Mouse (Mus musculus) cerebellum, adult 8-10 months (tissue): ENCODE data around the gene Polr2b.

Source experiments
- DNase-seq: peaks from one replicate; pipeline ENCODE4 v3.0.0; 2022

The Polr2b gene

DNA sequence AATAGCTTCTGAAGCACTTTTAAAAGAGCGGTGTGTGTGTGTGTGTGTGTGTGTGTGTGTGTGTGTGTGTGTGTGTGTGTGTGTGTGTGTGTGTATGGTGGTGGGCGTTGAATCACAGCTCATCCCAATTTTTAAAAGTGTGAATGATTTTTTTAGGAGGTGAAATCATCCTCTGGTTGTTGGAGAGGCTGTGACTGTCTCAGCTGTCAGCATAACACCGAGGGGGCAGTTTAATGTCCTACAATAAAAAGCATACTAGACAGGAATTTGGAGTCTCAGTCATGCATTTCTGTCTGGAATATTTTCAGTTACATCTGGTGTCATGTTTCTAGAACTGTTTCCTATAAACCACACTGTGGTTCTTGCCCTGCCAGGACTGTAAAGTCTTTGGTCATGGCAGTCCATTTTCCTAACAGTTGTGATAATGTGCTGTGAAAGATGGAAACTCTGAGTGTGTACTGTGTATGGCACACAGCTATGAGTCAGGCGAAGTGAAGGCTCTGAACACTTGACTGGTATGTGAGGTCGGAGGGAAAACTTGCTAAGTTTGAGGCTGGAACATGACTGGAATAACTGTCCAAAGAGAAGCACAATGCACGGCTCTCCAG lies 8.5 kb upstream of the Polr2b start:
- no peak for DNase-seq

DNA sequence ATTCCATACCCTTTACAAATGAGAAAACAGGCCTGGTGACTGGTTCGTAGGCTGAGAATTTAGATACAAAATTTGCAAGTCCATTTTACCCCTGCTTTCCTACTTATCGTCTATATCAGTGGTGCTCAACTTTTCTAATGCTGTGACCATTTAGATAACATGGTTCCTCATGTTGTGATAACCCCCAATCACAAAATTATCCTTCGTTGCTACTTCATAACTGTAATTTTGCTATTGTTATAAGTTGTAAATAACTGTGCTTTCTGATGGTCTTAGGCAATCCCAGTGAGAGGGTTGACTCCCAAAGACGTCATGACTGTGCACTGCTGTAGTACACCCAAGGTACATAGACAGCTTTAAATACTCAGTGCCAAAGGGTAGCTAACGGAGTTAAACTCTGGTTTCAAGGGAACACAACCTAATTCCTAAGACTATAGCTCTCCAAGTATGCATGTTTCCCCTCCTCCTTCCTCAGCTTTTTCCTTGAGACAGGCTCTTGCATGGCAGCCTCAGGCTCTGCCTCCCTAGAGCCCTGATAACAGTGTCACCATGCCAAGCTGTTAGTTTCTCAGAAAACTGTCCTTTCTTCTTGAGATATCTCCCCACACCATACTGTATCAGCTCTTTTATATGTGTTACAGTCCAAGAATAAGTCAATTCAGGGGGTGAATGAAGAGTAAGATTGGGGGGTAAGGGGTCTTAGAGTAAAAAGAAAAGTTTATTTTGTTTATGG lies 2.0 kb upstream of the Polr2b start:
- DNase-seq = no peak

DNA sequence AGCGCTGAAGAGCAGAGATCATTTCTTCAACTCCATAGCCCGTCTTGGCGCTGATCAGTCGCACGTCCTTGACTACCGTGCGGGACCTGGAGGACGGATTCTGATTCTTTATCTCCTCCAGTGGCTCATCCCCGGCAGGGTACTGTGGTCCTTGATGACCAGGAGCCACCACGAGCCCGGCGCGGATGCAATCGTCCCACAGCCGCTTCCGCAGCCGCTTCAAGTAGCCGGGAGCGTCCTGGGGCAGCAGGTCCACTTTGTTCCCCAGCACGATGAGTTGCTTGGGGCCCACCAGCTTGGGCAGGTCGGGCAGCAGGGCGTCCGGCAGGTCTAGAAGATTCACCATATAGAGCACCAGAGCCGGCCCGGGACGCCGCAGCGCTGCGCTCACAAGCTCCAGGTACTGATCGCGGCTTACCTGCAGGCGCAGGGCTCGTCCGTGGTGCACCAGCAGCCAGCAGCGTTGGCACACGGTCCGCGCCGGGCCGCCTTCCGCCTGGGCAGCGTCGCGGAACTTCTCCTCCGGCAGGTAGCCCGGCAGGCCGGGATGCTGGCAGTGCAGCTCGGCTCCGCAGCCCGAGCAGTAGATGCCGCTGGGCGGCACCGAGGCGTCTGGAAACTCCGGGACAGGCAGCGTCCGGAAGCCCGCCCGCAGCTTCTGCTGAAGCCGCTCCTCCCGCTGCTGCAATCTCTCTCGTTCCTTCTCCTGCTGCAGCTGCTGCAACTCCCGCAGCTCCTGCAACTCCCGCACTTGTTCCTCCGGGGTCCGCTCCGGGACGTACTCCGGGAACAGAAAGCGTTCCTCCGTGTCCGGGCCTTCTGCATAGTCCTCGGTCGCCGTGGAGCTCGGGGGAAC lies 668 bp upstream of the Polr2b start:
- peak; percentile 48 for DNase-seq

DNA sequence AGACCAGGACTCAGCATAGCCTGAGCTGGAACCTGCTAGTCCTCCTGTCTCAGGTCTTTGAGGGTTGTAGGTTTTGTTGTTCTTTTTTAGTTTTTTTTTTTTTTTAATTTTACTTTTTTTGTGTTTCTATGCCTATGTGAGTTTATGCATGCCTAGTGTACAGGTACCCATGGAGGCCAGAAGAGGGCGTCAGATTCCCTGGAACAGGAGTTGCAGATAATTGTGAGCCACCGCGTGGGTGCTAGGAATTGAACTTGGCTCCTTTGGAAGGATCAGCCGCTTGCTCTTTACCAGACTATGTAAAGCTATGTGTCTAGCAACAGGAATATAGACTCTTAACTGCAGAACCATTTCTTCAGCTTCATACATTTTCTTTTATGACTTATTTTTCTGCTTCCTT lies 4.3 kb downstream of the Polr2b start:
- DNase-seq = no peak

DNA sequence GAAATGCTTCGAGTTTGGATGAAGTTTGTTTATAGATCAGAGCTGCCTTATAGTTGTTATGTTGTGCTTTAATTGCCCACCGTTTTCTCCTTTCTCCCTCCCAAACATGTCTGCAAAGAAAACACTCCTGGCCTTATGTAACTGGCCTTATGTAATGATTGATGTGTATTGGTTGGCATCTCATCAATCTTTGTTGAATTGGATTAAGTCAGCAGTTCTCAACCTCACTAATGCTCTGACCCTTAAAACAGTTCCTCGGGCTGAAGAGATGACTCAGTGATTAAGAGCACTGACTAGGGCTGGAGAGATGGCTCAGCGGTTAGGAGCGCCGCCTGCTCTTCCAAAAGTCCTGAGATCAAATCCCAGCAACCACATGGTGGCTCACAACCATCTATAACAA lies 5.0 kb downstream of the Polr2b start:
- no peak for DNase-seq

DNA sequence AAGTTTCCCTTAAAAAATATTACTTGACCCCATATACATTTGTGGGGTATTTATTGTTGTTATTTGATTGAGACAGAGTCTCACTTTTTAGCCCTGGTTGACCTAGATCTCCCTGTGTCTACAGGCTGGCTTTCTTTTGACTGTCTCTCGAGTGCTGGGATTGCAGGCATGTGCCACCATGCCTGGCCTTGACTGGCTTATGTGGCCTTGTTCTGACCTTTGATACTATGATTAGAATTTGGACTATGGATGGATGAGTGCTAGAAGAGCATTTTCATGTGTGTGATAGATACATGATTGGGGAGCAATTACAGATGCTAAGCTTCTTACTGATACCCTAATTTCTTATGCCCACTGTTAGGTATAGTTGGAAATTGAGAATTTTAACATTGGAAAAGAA lies 15.0 kb downstream of the Polr2b start:
- DNase-seq = no peak

DNA sequence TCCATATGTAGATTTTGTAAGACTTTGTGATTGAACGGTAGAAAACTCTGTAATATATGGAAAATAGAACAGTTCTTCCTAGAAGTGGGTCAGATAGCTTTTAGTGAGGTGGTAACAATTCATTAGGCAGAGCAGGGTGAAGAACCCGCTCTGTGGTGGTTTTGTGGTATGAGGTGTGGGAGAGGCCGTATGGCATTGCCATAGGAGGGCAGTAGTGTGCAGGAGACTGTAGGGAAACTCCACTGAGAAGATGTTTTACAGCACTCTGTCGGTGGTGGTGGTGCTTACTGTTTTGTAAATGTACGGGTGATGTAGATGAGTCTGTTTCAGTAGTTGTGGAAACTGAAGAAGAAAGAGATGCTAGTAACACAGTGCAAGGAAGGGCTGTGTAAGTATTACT lies 20.2 kb downstream of the Polr2b start:
- no peak for DNase-seq

DNA sequence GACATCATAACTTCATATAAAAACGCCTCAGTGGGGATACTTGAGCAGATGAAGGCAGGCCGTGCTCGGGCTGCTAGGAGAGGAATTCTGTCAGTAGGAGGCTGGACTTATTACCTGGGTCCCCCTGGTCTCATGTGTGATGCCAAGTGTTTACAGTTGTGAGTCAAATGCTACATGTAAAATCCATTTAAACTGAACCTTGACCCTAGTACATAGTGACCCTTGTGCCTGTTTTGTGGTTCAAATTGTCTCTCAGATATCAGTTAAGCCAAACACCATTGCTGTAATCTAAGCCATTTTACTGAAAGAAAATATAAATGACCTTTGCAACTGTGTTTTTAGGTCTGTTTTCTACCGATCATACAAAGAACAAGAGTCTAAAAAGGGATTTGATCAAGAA lies 30.1 kb downstream of the Polr2b start:
- no peak for DNase-seq

DNA sequence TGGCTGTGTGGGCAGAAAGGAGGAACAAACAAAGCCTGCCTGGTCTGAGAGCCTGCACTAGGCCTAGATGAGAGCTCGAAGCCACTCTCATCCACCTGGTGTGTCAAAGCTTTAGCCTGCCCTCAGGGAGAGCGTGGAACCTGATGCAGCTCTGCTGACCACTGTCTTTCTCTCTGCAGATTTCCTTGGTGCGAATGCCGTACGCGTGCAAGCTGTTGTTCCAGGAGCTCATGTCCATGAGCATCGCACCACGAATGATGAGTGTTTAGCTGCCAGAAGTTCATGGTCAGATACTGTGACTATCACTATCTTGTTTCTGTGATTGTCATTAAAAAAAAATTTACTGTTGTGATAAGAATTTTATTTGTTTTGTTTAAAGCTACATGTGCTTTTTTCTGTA lies 39.0 kb downstream of the Polr2b start:
- no peak for DNase-seq

DNA sequence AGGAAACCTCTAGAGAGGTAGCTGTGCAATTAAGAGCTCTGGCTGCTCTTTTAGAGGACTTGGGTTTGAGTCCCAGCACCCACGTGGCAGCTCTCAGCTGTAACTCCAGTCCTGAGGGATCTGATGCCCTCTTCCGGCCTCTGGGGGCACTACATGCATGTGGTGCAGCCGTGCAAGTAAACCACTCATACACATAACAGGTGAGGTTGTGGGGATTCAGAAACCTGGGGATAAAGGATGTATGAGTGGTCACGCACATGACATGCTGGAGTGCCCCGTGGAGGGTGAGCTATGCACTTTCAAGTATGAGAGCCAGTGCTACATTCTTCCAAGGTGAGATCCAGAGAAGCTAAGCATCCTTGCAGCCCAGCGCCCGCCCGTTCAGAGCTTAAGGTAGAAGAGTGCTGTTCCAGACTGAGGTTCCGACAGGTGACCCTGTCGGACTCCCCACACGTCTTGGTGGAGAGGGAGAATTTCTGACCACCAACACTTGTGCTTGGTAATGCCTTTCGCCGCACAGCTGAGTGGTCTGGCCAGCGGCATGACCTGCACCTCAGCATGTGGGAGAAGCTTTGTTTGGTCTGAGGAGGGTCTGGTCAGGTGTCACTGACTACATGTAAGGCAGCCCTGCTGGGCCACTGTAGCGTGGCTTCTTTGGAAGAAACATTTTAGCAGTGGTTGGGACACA lies 40.2 kb downstream of the Polr2b start:
- no peak for DNase-seq

DNA sequence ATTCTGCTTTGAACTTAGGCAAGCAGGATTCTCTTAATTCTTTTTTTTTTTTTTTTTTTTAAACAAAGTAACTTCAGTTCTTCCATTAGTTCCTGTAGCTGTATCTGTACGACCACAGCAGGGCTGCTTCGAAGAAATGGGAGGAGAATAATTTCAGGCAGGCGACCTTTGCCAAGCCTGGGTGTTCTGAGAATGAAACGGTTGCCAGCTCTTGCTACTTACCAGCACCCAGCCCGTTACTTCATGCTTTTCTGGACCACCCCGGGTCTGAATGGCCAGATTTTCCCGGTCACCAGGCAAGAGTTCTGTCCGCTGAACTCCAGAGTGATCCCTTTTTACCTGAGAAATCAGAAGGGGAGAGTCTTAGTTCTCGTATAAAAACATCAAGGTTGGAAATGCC lies 41.7 kb downstream of the Polr2b start:
- no peak for DNase-seq

DNA sequence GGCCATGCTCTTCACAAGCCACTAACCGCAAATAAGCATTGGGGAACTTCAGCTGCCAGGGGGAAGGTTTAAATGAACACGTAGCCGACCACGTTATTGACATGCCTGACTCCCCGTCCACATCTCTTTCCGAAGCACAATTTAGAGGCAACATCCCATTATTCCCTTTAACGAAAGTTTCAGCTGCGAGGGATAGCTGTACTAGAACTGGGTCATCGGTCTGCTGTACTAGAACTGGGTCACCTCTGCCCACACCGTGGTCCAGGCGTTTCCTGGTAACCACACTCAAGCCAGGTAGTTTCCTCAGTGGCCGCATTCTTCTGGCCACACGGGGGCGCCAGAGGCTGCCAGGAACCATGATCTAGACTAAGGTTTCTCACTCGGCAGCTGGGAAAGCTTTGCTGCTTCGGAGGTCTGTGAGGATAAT lies 44.4 kb downstream of the Polr2b start:
- DNase-seq = peak; percentile 72

DNA sequence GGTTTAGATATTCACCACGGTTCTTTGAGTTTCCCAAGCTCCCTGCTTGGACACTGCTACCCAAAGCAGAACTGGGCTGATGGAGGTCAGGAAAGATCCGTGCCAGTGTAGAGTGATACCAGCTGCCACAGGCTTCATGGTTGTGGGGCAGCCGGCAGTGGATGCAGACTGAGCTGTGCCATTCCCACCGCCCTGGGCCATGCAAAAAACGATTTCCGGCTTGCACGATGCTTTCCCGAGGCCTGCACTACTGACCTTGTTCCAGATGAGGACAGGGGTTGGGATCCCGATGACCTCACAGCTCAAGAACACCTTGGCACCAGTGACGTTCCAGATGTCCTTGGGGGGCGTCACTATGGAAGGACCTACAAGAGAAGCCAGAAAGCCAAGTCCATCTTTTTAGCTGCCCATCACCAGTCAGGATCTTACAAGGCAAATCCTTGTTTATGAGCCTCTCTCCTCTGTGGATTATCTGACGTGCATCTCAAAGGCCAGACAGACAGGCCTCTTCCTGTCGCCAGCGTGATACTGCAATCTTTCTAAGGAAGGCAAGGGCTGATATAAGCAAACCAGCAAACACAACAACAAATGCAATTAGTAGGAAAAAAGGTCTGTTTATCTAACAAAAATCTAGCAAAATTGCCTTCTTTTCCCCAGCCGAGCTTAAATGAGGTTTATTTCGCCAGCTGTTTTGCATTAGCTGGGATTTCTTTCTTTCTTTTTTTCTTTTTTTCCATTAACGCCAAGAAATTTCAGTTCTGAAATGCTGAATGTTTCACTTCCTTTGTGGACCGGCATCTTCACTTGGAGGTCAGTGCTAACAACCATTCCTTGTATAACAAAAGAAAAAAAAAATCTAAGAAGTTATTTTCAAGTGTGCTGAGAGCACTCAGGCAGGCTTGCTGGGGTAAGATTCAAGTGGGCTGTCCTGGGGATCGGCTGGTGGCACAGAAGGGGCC lies 45.6 kb downstream of the Polr2b start:
- no peak for DNase-seq

DNA sequence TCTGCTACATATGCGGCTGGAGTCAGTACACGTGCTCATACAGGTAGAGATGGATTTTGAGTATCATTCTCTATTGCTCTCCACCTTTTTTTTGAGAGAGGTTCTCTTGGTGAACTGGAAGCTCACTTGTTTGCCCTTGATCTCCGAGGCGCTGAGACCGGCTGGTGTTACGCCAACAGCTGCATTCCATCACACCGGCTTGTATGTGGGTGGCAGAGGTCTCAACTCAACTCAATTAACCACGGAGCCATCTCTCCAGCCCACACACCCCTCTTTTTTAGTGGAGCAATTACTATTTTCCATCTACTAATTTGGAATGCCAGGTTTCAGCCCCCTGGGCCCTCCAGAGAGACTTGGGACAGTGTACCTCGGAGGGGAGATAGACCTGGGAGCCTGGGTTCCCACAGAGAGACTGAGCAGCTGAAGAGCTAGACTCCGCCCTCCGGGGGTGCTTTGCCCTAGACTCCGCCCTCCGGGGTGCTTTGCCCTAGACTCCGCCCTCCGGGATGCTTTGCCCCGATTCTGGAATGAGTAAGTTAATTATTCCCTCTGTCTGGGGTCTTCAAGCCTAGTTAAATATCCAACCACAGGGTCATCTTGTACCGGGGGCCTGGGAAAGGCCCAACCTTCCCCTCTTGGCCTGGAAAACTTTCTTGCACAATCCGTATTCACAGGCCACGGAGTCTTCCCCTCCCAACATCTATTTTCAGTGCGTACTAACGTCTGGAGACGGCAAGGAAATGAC lies 47.6 kb downstream of the Polr2b start:
- no peak for DNase-seq

DNA sequence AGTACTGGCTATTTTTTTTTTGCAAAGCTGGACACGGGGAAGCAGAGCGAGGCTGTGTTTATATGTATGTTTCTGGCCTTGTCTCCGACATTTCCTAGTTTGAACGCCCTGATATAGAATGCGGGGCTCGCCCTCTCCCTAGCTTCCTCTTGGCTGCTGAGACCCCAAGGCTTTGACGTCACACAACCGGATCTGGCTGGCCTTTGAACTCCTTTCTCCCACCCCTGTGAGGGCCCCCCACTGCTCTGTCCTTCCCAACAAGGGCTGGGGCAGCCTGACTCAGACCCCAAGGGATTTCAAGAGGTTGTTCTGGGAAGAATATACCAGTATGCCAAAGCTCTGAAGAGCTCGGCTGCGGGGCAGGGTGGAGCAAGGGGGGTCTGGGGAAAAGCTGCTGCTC lies 48.4 kb downstream of the Polr2b start:
- no peak for DNase-seq

DNA sequence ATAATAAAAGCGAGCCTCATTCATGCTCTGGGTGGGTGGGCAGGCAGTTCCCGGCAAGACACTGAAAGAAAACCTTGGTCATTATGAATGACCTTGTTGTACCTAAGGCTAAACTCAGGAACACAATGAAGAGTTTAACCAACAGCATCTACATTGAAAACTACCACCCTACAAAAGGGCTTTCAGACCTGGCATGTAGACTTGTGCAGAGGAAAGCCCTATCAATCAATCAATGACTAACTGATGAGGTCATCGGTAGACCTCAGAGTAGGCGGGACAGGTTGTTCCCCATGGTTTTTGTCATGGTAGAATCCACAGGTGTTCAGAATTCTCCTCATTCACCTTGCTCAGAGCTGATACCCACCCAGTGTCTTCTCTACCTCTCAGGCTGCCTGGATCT lies 50.0 kb downstream of the Polr2b start:
- no peak for DNase-seq

DNA sequence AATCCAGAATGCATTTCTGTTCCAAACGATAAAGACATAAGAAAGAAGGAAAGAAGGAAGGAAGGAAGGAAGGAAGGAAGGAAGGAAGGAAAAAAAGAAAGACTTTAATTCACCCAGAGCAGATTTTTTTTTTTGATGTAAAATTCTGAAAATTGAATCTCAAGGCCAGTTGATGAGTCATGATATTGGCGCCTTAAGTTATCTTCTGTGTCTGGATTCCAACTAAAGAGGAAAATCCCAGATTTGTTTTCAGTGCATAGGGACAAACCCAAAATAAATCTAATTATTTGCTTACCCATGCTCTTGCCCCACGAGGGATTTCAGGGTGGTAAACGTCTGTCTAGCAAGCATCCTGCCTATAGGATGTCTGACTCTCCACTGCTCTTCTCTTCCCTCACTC lies 51.1 kb downstream of the Polr2b start:
- DNase-seq = no peak

DNA sequence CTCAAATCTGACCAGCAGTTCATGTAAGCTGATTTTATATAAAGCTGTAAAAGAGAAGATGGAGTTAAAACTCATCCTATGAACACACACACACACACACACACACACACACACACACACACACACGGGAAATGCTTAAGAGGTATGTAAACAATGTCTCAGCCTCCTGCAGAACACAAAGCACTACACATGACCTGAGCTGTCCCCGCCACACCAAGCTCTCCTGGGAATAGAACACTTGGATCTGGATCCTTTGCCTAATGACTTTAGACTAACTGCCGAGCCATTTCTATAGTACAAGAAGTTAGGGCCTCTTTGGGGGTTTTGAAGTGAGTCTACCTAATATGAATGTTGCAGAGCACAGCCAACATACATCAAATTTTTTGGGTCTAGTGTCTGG lies 52.2 kb downstream of the Polr2b start:
- no peak for DNase-seq

DNA sequence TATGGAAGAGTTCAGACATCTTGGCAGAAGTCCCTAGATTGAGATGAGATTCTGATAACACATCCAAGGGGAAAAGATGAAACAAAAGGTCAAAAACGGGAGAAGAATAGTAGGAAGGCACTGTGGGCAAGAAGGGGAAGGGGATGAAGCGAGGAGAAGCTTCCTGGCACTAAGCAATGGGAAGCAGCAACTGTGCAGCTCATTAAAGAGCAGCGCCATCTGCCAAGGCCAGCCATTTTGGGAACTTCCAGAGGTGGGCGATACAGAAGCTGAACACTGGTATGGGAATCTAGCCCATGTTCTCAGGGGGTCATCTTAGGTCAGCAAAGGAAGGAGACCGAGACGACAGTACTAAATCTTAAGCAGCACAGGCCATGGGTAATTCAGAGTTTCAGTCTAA lies 53.7 kb downstream of the Polr2b start:
- no peak for DNase-seq

DNA sequence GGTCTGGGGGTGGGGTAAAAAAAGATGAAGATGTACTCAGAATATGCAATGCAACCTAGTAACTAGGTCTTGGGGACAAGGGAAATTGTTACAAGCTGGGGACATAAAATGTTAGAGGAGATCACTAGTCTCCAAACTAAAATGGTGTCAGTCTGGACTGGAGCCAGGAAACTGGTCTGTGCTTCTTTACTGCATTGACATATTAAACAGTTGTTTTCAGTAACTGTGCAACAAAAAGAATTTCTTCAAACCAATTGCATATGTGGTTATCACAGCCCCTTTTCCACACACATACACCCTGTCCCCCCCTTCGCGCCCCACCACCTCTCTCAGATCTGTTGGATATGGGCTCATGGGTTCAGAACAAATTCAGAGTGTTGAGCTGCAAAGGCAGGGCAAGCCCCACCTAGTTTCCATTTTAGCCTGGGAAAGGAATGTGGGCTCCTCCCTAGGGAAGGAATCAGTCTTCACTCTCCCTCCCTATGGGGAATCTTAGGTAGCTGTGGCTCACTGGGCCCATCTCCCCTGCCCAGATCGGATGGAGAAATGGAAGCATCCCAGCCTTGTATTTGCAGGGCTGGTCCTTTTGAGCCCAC lies 54.6 kb downstream of the Polr2b start:
- no peak for DNase-seq

DNA sequence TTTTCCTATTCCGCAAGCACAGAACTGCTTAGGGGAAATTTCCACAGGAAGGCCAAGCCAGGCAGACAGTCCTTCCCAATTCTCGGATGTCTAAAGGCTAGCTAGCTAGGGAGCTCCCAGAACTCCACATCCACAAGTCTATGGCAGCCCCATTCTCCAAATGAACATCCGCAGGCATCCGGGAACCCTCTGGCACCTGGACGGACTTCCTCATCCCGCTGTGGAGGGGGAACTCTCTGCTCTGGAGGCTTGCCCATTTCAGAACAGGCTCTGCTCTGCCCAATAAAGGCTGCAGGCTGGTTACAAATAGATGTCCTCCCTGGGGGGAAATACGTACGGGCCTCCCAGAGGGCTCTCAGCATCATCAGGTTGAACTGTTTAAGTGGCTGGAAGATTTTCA lies 56.4 kb downstream of the Polr2b start:
- no peak for DNase-seq
